Comparison of ENCODE assay signal across 19 mouse cellular contexts in the genomic region with DNA sequence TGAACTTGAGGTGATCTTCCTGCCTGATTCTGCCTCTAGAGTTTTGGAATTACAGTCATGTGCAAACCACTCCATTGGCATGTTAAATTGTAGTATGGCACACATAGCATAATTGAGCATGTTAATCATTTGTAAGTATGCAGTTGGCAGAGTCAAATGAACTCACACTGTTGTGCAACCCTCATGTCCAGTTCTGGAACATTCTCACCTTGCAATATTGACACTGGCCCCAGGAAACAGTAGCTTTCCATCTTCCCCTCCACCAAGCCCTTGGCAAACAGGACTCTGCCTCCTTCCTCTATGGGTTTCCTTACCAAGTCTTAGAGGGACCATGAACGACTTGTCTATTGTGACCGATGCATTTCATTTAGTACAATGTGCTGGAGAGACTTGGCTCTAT. TPM values are rescaled to one million over a fixed set of nuclear protein-coding genes. Genes with fewer than 3 reads are reported as not detected.
"Had no signal": no experiment of that assay in that cellular context is flagged by ENCODE, and none has a peak within 500 bp of the region (broad histone marks: within the 10 kb centered on the region; RNA-seq: fewer than 3 reads in every experiment).

No protein-coding gene starts in this region.

- H3K27ac ChIP-seq: kidney, embryonic 15.5 days; limb, embryonic 12.5 days; limb, embryonic 15.5 days; liver, embryonic 14.5 days; lung, embryonic 15.5 days; macrophage had no signal

- H3K4me1 ChIP-seq: kidney, embryonic 15.5 days; limb, embryonic 12.5 days; limb, embryonic 15.5 days; lung, embryonic 15.5 days had no signal

- H3K9ac ChIP-seq: kidney, embryonic 15.5 days; limb, embryonic 12.5 days; limb, embryonic 15.5 days; liver, embryonic 14.5 days; lung, embryonic 15.5 days had no signal

- H3K9me3 ChIP-seq: kidney, embryonic 15.5 days; limb, embryonic 12.5 days; limb, embryonic 15.5 days; lung, embryonic 15.5 days had no signal

- H3K27me3 ChIP-seq: kidney, embryonic 15.5 days; limb, embryonic 12.5 days; limb, embryonic 15.5 days; lung, embryonic 15.5 days had no signal

- H3K36me3 ChIP-seq: kidney, embryonic 15.5 days; limb, embryonic 12.5 days; limb, embryonic 15.5 days; lung, embryonic 15.5 days had no signal

- H3K4me3 ChIP-seq: kidney, embryonic 15.5 days; limb, embryonic 12.5 days; limb, embryonic 15.5 days; lung, embryonic 15.5 days had no signal

- H3K4me2 ChIP-seq: kidney, embryonic 15.5 days; limb, embryonic 12.5 days; limb, embryonic 15.5 days; lung, embryonic 15.5 days; midbrain, embryonic 11.5 days had no signal

- DNase-seq: kidney, adult 11 months; kidney, adult 8-10 months; kidney, postnatal 10 days; kidney, postnatal 36 days; left cerebral cortex, postnatal 4 days; lung, adult 18-20 months; lung, postnatal 14 days; midbrain, embryonic 14.5 days; right cerebral cortex, postnatal 14 days; right cerebral cortex, postnatal 4 days; thymus, postnatal 25 days had no signal

RNA-seq across cellular contexts. Expression of gene Pde3a, which starts 42.1 kb away (rescaled TPM):
- total RNA-seq: megakaryocyte-erythroid progenitor cell, adult 5-6 weeks had no signal
